Mouse (Mus musculus) neural tube, embryonic 13.5 days (tissue): ENCODE measurements at regions not wholly inside any gene's neighbourhood (a gene's known extent, or its start where the extent isn't known, plus 50 kb on each side); places are given as distances from the start of the nearest gene placed in this dataset.
A peak's percentile ranks its signal among the peaks of the same experiment; 100 is the strongest.

Experiments used
- ATAC-seq: fragments of 200-750 bp; cut with Nextera tagmentation; 2 replicates; pipeline ENCODE4 v1.8.0; 2017; ENCODE audit warnings: low read depth, mild to moderate bottlenecking, moderate TSS enrichment, moderate library complexity
- H3K27ac ChIP-seq: fragments of 300-500 bp; sonication (generic); replicated peaks from 2 replicates; pipeline ENCODE4 v1.5.1; 2015; ENCODE audit warnings: moderate library complexity, mild to moderate bottlenecking, inconsistent platforms
- H3K27me3 ChIP-seq: fragments of 300-500 bp; sonication (generic); 2 replicates; pipeline ENCODE4 v1.6.1; 2015; ENCODE audit warnings: mild to moderate bottlenecking, inconsistent platforms
- H3K36me3 ChIP-seq: fragments of 300-500 bp; sonication (generic); 2 replicates; pipeline ENCODE4 v1.6.1; 2015; ENCODE audit warnings: mild to moderate bottlenecking, inconsistent platforms
- H3K4me1 ChIP-seq: fragments of 300-500 bp; sonication (generic); replicated peaks from 2 replicates; pipeline ENCODE4 v1.6.1; 2015; ENCODE audit warnings: inconsistent platforms
- H3K4me2 ChIP-seq: fragments of 300-500 bp; sonication (generic); 2 replicates; pipeline ENCODE4 v1.6.1; 2015; ENCODE audit warnings: inconsistent platforms, mild to moderate bottlenecking, moderate library complexity
- H3K4me3 ChIP-seq: fragments of 300-500 bp; sonication (generic); 2 replicates; pipeline ENCODE4 v1.5.1; 2015; ENCODE audit warnings: mild to moderate bottlenecking, inconsistent platforms
- H3K9ac ChIP-seq: fragments of 300-500 bp; sonication (generic); 2 replicates; pipeline ENCODE4 v1.6.1; 2015; ENCODE audit warnings: moderate library complexity, mild to moderate bottlenecking, inconsistent platforms
- H3K9me3 ChIP-seq: fragments of 300-500 bp; sonication (generic); 2 replicates; pipeline ENCODE4 v1.6.1; 2016; ENCODE audit warnings: inconsistent platforms
- WGBS: fragments of 180-500 bp; shearing (Covaris S2); methylation state at CpG from one replicate; pipeline ENCODE4 v1.1.7; 2015; 5-methylcytosine and 5-hydroxymethylcytosine counted together

DNA sequence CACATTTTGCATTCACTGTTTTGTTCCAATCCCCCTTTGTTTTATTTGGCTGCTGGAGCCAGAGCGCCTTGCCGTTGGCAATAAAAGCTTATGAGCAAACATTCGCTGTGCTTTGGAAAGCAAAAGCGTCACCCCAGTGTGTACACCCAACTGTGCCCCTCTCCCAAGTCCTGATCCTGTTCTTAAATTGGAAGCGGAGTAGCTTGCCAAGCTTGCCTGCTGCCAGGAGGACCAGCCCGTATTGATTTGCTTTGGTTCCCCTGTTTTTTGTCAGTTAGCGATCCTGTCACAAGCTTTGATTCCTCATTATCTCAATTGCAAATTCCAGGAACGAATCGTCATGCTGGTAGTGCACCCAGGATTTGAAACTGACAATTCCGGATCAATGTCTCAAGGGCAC, 917.5 kb downstream of the Olfm4 start:
- Histone ChIP-seq H3K36me3 (no peaks in the 10 kb centered on the region), H3K4me3 (no peak overlapping the region), H3K27ac (no peak overlapping the region), H3K4me1 (no peaks in the 10 kb centered on the region), H3K27me3 (no peaks in the 10 kb centered on the region), H3K4me2 (peak overlapping the region; percentile 36), H3K9ac (no peak overlapping the region), H3K9me3 (no peaks in the 10 kb centered on the region)
- WGBS: 59% methylated on average over 10 of the region's 10 CpGs
- ATAC-seq: no peak

DNA sequence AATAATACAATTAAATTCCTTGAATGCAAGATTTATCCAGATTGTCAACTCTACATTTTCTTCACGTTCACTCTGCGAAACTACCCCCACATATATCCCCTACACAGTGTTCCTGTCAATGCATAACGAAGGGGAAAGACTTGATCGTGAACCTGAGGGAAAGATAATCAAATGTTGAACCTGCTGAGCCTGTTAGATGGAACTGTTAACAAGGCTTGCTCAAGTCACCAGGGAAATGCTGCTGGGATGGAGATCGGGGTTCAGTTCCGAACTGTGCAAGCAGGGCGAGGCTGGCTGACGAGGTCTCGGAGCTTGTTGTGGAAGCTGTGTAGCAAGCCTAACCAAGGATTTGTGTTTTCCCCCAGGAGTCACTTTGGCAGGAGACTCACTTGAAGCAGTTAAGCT, 917.9 kb downstream of the Olfm4 start:
- no peak overlapping the region for H3K27ac ChIP-seq
- no peaks in the 10 kb centered on the region for H3K36me3 ChIP-seq
- H3K9me3 ChIP-seq: no peaks in the 10 kb centered on the region
- no peak overlapping the region for H3K9ac ChIP-seq
- no peak for ATAC-seq
- no peaks in the 10 kb centered on the region for H3K27me3 ChIP-seq
- WGBS: 79% methylated on average over 9 of the region's 9 CpGs
- H3K4me1 ChIP-seq: no peaks in the 10 kb centered on the region
- no peak overlapping the region for H3K4me3 ChIP-seq
- H3K4me2 ChIP-seq: peak overlapping the region; percentile 36; the same call in 1 of the 2 replicates

DNA sequence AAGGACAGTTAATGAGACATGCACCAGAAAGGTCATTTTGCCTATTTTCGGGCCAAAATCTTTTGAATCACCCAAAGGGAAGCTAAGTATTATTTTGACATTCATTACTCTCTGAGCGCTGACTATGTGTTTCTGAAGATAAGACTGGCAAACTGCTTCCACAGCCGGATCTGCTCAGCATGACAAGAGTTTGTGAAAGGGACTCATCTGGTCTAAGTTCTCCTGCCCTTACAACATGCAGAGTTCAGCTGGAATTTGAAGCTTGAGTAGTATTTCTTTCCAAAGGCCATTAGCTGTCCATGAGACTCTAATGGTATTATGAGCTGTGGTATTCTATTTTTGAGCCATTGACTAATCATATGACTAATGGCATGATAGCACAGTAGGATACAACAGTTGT, 932.1 kb downstream of the Olfm4 start:
- Histone ChIP-seq H3K4me1 (no peaks in the 10 kb centered on the region), H3K27ac (no peak overlapping the region), H3K4me3 (no peak overlapping the region), H3K36me3 (no peaks in the 10 kb centered on the region), H3K27me3 (no peaks in the 10 kb centered on the region), H3K4me2 (no peak overlapping the region), H3K9me3 (no peaks in the 10 kb centered on the region), H3K9ac (no peak overlapping the region)
- 86% methylated on average over 3 of the region's 3 CpGs for WGBS
- ATAC-seq: no peak

DNA sequence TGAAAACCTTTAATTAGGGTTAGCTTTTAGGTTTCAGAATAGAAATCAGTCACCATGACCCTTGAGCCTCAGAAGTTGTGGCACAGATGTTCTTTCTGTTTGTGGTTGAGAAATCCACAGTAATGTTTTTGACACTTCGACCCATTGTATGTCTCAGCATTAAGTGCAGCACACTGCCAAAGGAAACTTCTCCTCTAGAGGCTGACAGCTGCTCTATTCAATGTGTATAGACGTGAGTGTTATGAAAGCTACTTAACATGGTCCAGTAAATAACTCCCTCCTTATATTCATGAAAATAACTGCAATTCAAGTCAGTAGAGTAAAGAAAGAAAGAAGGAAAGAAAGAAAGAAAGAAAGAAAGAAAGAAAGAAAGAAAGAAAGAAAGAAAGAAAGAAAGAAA, 939.9 kb downstream of the Olfm4 start:
- no peak overlapping the region for H3K4me2 ChIP-seq

DNA sequence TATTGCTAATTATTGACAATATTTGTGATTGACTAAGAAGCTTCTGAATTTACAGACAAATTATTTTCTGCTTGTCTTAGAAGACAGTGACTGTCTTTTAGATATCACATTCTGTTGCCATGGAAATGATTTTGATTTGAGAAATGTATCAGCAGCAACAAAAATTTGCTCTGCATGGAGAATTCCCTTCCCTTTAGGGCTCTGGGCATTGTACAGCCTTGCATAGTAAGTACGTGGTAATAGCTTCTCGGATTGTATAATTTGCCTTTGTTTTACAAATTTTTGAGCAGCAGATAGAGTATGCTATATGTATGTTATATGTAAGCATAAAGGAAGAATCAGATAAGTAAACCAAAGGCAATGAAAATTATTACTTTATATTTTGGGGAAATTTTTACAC, 976.1 kb downstream of the Olfm4 start:
- Histone ChIP-seq H3K27ac (no peak overlapping the region), H3K9ac (no peak overlapping the region), H3K9me3 (no peaks in the 10 kb centered on the region), H3K36me3 (no peaks in the 10 kb centered on the region), H3K4me1 (no peaks in the 10 kb centered on the region), H3K4me2 (no peak overlapping the region), H3K27me3 (no peaks in the 10 kb centered on the region), H3K4me3 (no peak overlapping the region)
- WGBS: 71% methylated on average over 2 of the region's 2 CpGs
- no peak for ATAC-seq

More for the DNA sequence above, 939.9 kb downstream of the Olfm4 start:
- no peak overlapping the region for H3K27ac ChIP-seq
- H3K36me3 ChIP-seq: no peaks in the 10 kb centered on the region
- no peaks in the 10 kb centered on the region for H3K4me1 ChIP-seq
- no peak for ATAC-seq
- H3K27me3 ChIP-seq: no peaks in the 10 kb centered on the region
- no peaks in the 10 kb centered on the region for H3K9me3 ChIP-seq
- no peak overlapping the region for H3K9ac ChIP-seq
- no peak overlapping the region for H3K4me3 ChIP-seq
- WGBS: 62% methylated on average over 2 of the region's 2 CpGs

DNA sequence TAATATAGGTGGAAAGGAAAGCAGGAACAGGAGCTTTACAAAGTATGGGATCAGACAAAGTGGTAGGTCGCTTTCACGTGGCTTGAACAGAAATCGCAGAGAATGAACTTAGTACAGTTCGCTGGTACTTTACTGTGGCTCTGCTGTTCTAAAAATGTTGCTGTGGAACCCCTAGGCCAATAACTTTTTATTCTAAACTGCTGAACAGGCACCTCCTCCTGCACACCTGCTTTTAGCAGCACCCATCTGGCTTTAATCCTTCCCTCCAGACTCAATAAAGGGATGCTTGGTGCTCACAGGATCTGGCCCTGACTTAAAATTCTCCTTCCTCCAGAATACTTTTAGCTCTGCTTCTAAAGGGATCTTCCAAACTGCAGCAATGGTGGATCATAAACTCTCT, 991.9 kb downstream of the Olfm4 start:
- ATAC-seq: no peak
- Histone ChIP-seq H3K27ac (no peak overlapping the region), H3K36me3 (no peaks in the 10 kb centered on the region), H3K4me3 (no peak overlapping the region), H3K4me1 (no peaks in the 10 kb centered on the region), H3K4me2 (no peak overlapping the region), H3K9ac (no peak overlapping the region), H3K9me3 (no peaks in the 10 kb centered on the region), H3K27me3 (no peaks in the 10 kb centered on the region)
- WGBS: 84% methylated on average over 4 of the region's 4 CpGs

DNA sequence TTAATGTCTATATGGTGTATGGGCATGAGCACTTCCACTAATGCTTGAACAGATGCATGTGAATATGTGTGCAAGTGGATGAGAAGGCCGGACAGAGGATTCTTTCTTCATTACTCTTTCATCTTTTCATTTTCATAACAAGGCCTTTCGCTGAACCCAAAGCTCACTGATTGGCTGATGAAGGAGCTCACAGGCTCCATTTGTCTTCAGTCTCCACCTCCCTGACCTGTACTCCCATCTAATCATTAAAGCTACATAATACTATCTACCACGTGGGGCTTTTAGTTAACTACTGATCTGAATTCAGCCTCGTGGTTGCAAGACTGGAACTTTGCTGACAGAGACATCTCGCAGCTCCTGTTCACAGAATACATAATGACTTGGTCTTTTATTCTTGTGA, 992.8 kb downstream of the Olfm4 start:
- H3K4me1 ChIP-seq: no peaks in the 10 kb centered on the region
- no peak overlapping the region for H3K9ac ChIP-seq
- no peaks in the 10 kb centered on the region for H3K27me3 ChIP-seq
- ATAC-seq: no peak
- 65% methylated on average over 5 of the region's 5 CpGs for WGBS
- H3K4me3 ChIP-seq: no peak overlapping the region
- H3K9me3 ChIP-seq: no peaks in the 10 kb centered on the region
- H3K36me3 ChIP-seq: no peaks in the 10 kb centered on the region
- no peak overlapping the region for H3K4me2 ChIP-seq
- H3K27ac ChIP-seq: no peak overlapping the region

DNA sequence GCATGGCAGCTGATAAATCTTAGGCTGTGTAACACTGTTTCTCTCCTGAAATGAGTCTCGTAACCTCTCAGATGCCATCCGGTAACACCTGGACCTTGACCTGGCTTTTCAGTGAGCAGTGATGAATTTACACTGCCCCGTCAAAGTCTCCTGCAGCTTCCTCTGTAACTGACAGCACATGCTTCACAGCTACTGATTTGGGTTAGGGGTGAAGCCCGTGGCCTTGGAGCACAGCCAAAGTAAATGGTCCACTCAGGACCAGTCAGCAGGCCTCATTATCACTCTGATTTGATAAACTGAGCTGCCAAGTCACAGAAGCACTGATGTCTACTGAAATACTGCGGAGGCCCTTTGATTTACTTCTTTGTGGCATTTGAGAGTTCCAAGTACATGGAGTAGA, 995.6 kb downstream of the Olfm4 start:
- Histone ChIP-seq H3K4me2 (no peak overlapping the region), H3K9me3 (no peaks in the 10 kb centered on the region), H3K4me1 (no peaks in the 10 kb centered on the region), H3K27me3 (no peaks in the 10 kb centered on the region), H3K36me3 (no peaks in the 10 kb centered on the region), H3K9ac (no peak overlapping the region), H3K27ac (no peak overlapping the region), H3K4me3 (no peak overlapping the region)
- WGBS: 71% methylated on average over 5 of the region's 5 CpGs
- peak; percentile 19; the same call in 1 of the 2 replicates for ATAC-seq

DNA sequence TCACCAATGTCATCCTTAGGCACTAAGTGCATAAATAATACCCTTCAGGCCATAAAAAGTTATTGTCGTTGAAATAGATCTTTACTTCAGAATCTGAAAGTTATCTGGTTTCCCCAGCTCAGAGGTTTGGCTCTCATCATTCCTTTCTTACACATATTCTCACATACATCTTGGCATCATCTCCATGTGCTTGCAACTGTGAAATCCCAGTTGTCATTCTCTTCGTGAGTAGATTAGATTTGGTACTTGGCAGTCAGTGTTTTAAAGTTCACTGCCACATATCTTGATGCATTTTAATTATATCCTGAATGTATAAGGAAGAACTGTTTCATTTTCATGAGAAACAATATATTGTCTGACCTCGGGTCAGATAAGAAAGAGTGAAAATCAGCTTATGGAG, 1006.3 kb downstream of the Olfm4 start:
- H3K4me2 ChIP-seq: no peak overlapping the region
- WGBS: 73% methylated on average over 3 of the region's 3 CpGs
- H3K9me3 ChIP-seq: no peaks in the 10 kb centered on the region
- H3K36me3 ChIP-seq: no peaks in the 10 kb centered on the region
- ATAC-seq: no peak
- H3K27ac ChIP-seq: no peak overlapping the region
- H3K4me3 ChIP-seq: no peak overlapping the region
- no peaks in the 10 kb centered on the region for H3K4me1 ChIP-seq
- no peaks in the 10 kb centered on the region for H3K27me3 ChIP-seq
- H3K9ac ChIP-seq: no peak overlapping the region

DNA sequence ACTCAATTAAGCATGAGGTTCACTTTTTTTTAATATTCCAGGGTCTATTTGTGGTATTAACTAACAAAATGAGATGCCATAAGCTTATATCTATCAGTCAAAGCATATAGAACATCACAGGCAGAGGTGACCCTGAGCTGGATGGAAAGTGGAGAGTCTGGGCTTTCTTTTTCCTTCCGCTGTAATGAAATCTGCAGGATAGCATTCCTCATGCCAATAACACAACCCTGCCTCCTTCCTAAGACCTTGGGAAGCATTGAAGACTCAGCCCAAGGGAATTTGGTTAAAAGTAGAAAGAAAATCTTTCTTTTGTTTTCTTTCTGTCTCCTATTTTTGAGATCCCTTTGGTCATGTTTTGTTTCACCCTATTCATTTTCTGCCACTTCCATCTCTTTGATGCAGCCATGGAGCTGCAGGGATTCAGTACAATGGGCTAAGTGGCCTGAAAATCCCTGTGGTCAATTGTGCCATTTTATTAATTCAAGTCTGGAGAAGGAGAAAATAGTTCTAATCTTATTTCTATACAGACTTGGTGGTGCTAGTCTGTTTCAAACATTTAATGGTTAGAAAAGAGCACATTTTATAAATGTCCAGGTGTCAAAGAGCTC, 1006.9 kb downstream of the Olfm4 start:
- Histone ChIP-seq H3K4me3 (no peak overlapping the region), H3K4me1 (no peaks in the 10 kb centered on the region), H3K9me3 (no peaks in the 10 kb centered on the region), H3K36me3 (no peaks in the 10 kb centered on the region), H3K9ac (no peak overlapping the region), H3K27ac (no peak overlapping the region), H3K4me2 (no peak overlapping the region), H3K27me3 (no peaks in the 10 kb centered on the region)
- no peak for ATAC-seq
- WGBS: 78% methylated on average over 1 of the region's 1 CpGs

DNA sequence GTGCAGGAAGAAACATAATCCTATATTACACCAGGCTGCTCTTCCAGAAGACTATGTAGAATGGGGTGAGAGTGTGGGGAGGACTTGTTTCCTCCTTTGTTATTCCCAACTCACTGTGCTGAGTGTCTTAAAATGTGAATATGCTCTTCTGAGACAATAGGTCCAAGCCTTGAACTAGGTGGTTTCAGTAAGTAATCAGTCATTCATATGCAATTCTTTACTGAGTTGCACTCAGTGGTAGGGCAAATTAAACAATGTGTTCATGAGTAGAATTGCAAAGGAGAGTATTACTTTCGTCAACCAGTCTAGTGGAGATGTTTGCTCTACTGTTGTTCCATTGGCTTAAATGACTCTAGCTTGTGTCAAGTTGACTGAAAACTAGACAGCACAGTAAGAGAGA, 1015.1 kb downstream of the Olfm4 start:
- Histone ChIP-seq H3K27me3 (no peaks in the 10 kb centered on the region), H3K4me2 (no peak overlapping the region), H3K4me3 (no peak overlapping the region), H3K9me3 (no peaks in the 10 kb centered on the region), H3K27ac (no peak overlapping the region), H3K36me3 (no peaks in the 10 kb centered on the region), H3K4me1 (no peaks in the 10 kb centered on the region), H3K9ac (no peak overlapping the region)
- no peak for ATAC-seq
- whole genome bisulfite sequencing: 86% methylated on average over 1 of the region's 1 CpGs

DNA sequence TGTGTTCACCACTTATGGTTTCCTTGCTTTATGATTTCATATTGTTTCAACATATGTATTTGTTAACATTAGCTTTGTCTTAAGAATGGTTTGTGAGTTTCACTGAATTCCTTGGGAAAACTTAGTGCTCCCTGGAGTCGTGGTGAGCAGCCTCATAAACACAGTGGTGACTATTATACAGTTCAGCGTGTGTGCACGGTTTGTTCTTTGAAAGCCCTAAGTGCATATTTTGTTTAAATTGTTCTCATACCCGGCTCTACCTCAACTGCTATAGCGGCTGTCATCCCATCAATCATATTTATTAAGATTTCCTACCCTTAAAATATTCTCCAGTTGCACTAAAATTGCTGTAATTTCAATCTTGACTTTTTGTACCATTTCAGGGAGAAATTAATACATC, 1029.3 kb downstream of the Olfm4 start:
- 55% methylated on average over 5 of the region's 5 CpGs for WGBS
- no peaks in the 10 kb centered on the region for H3K4me1 ChIP-seq
- H3K4me3 ChIP-seq: no peak overlapping the region
- H3K27me3 ChIP-seq: no peaks in the 10 kb centered on the region
- no peak overlapping the region for H3K4me2 ChIP-seq
- H3K9ac ChIP-seq: no peak overlapping the region
- H3K36me3 ChIP-seq: no peaks in the 10 kb centered on the region
- H3K27ac ChIP-seq: no peak overlapping the region
- no peaks in the 10 kb centered on the region for H3K9me3 ChIP-seq
- ATAC-seq: no peak

DNA sequence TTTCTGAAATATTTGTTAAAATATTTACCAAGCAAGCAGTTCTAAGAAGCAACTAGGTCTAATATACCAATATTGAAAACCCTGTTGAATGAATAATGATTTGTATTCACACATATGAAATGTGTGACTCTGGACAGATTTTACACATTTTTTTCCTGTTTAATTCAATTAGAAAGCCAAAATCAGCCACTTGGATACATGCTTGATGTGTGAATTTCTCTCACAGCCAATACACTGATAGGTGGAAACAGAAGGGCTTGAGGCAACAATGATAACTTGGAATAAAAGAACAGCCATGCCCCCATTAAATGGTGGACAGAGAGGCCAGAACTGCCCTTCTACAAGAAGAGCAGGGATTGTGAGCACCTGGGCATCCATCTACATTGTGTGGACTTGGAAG, 1047.6 kb downstream of the Olfm4 start:
- H3K4me1 ChIP-seq: no peaks in the 10 kb centered on the region
- no peak overlapping the region for H3K9ac ChIP-seq
- no peak overlapping the region for H3K4me2 ChIP-seq
- no peaks in the 10 kb centered on the region for H3K36me3 ChIP-seq
- no peak for ATAC-seq
- H3K4me3 ChIP-seq: no peak overlapping the region
- no peaks in the 10 kb centered on the region for H3K9me3 ChIP-seq
- H3K27me3 ChIP-seq: no peaks in the 10 kb centered on the region
- no peak overlapping the region for H3K27ac ChIP-seq
